Mouse (Mus musculus): ENCODE results near the gene Sv2b. TPM values are rescaled to one million over a fixed set of nuclear protein-coding genes. Genes with fewer than 3 reads are reported as not detected.

Gene Sv2b
- polyA plus RNA-seq, 1 experiment from 2014 or later = 14.0 TPM

GRCm38 (mm10) chr7:75299245-75299644 is 9.8 kb downstream of the Sv2b start:
- no peaks in the 10 kb centered on the region for H3K36me3 ChIP-seq (ENCODE audit: control insufficient read depth, insufficient read depth)
- H3K4me3 ChIP-seq (replicated peaks; ENCODE audit: low read length) = no peak overlapping the region
- no peak overlapping the region for H3K27ac ChIP-seq (ENCODE audit: low read length)
- ATAC-seq = no peak
- H3K27me3 ChIP-seq (replicated peaks; ENCODE audit: control insufficient read depth, insufficient read depth, low read length) = no peaks in the 10 kb centered on the region
- H3K9ac ChIP-seq (replicated peaks; ENCODE audit: low read depth, low read length) = no peak overlapping the region
- peaks cover 11% of the 10 kb centered on the region for H3K4me1 ChIP-seq (replicated peaks; ENCODE audit: control insufficient read depth, insufficient read depth, low read length)
- H3K4me2 ChIP-seq (ENCODE audit: low read length) = no peak overlapping the region
- H3K9me3 ChIP-seq (ENCODE audit: control insufficient read depth, low read length) = no peaks in the 10 kb centered on the region
- WGBS = 87% methylated on average over 4 of the region's 4 CpGs

- ATAC-seq = no peak
- Histone ChIP-seq H3K4me2 (ENCODE audit: low read length) (no peak overlapping the region), H3K36me3 (ENCODE audit: control insufficient read depth, insufficient read depth) (no peaks in the 10 kb centered on the region), H3K27me3 (replicated peaks; ENCODE audit: control insufficient read depth, insufficient read depth, low read length) (no peaks in the 10 kb centered on the region), H3K9me3 (ENCODE audit: control insufficient read depth, low read length) (no peaks in the 10 kb centered on the region), H3K4me3 (replicated peaks; ENCODE audit: low read length) (no peak overlapping the region), H3K27ac (ENCODE audit: low read length) (no peak overlapping the region), H3K4me1 (replicated peaks; ENCODE audit: control insufficient read depth, insufficient read depth, low read length) (peaks cover 11% of the 10 kb centered on the region), H3K9ac (replicated peaks; ENCODE audit: low read depth, low read length) (no peak overlapping the region)
- whole genome bisulfite sequencing = 5% methylated on average over 6 of the region's 6 CpGs
Observed at GRCm38 (mm10) chr7:75296688-75297119, 12.4 kb downstream of the Sv2b start.

- ATAC-seq = peak; percentile 80
- Histone ChIP-seq H3K4me2 (ENCODE audit: low read length) (no peak overlapping the region), H3K4me1 (replicated peaks; ENCODE audit: control insufficient read depth, insufficient read depth, low read length) (peaks cover 11% of the 10 kb centered on the region), H3K4me3 (replicated peaks; ENCODE audit: low read length) (no peak overlapping the region), H3K27ac (ENCODE audit: low read length) (no peak overlapping the region), H3K9me3 (ENCODE audit: control insufficient read depth, low read length) (no peaks in the 10 kb centered on the region), H3K36me3 (ENCODE audit: control insufficient read depth, insufficient read depth) (no peaks in the 10 kb centered on the region), H3K27me3 (replicated peaks; ENCODE audit: control insufficient read depth, insufficient read depth, low read length) (no peaks in the 10 kb centered on the region), H3K9ac (replicated peaks; ENCODE audit: low read depth, low read length) (no peak overlapping the region)
- WGBS = 8% methylated on average over 5 of the region's 5 CpGs
Observed at GRCm38 (mm10) chr7:75295228-75295865, 13.7 kb downstream of the Sv2b start.

GRCm38 (mm10) chr7:75292246-75292645 is 16.8 kb downstream of the Sv2b start:
- WGBS = 21% methylated on average over 3 of the region's 3 CpGs
- Histone ChIP-seq H3K4me1 (replicated peaks; ENCODE audit: control insufficient read depth, insufficient read depth, low read length) (peaks cover 11% of the 10 kb centered on the region), H3K4me2 (ENCODE audit: low read length) (no peak overlapping the region), H3K9ac (replicated peaks; ENCODE audit: low read depth, low read length) (no peak overlapping the region), H3K36me3 (ENCODE audit: control insufficient read depth, insufficient read depth) (no peaks in the 10 kb centered on the region), H3K27me3 (replicated peaks; ENCODE audit: control insufficient read depth, insufficient read depth, low read length) (no peaks in the 10 kb centered on the region), H3K27ac (ENCODE audit: low read length) (no peak overlapping the region), H3K9me3 (ENCODE audit: control insufficient read depth, low read length) (no peaks in the 10 kb centered on the region), H3K4me3 (replicated peaks; ENCODE audit: low read length) (no peak overlapping the region)
- ATAC-seq = no peak

- ATAC-seq = no peak
- H3K9me3 ChIP-seq (ENCODE audit: control insufficient read depth, low read length) = no peaks in the 10 kb centered on the region
- WGBS = 53% methylated on average over 2 of the region's 2 CpGs
- H3K27ac ChIP-seq (ENCODE audit: low read length) = no peak overlapping the region
- no peak overlapping the region for H3K4me3 ChIP-seq (replicated peaks; ENCODE audit: low read length)
- no peak overlapping the region for H3K9ac ChIP-seq (replicated peaks; ENCODE audit: low read depth, low read length)
- no peak overlapping the region for H3K4me2 ChIP-seq (ENCODE audit: low read length)
- peaks cover 9% of the 10 kb centered on the region for H3K4me1 ChIP-seq (replicated peaks; ENCODE audit: control insufficient read depth, insufficient read depth, low read length)
- H3K27me3 ChIP-seq (replicated peaks; ENCODE audit: control insufficient read depth, insufficient read depth, low read length) = no peaks in the 10 kb centered on the region
- H3K36me3 ChIP-seq (ENCODE audit: control insufficient read depth, insufficient read depth) = no peaks in the 10 kb centered on the region
Observed at GRCm38 (mm10) chr7:75290554-75290953, 18.5 kb downstream of the Sv2b start.

- H3K27me3 ChIP-seq (replicated peaks; ENCODE audit: control insufficient read depth, insufficient read depth, low read length) = no peaks in the 10 kb centered on the region
- WGBS = 63% methylated on average over 6 of the region's 6 CpGs
- H3K27ac ChIP-seq (ENCODE audit: low read length) = no peak overlapping the region
- no peaks in the 10 kb centered on the region for H3K36me3 ChIP-seq (ENCODE audit: control insufficient read depth, insufficient read depth)
- no peak overlapping the region for H3K4me2 ChIP-seq (ENCODE audit: low read length)
- ATAC-seq = peak; percentile 28; the same call in 1 of the 2 replicates
- no peaks in the 10 kb centered on the region for H3K4me1 ChIP-seq (replicated peaks; ENCODE audit: control insufficient read depth, insufficient read depth, low read length)
- H3K4me3 ChIP-seq (replicated peaks; ENCODE audit: low read length) = no peak overlapping the region
- H3K9ac ChIP-seq (replicated peaks; ENCODE audit: low read depth, low read length) = no peak overlapping the region
- H3K9me3 ChIP-seq (ENCODE audit: control insufficient read depth, low read length) = no peaks in the 10 kb centered on the region
Observed at GRCm38 (mm10) chr7:75287237-75287636, 21.8 kb downstream of the Sv2b start.

GRCm38 (mm10) chr7:75282951-75283350 is 26.1 kb downstream of the Sv2b start:
- Histone ChIP-seq H3K27ac (ENCODE audit: low read length) (no peak overlapping the region), H3K9me3 (ENCODE audit: control insufficient read depth, low read length) (no peaks in the 10 kb centered on the region), H3K36me3 (ENCODE audit: control insufficient read depth, insufficient read depth) (no peaks in the 10 kb centered on the region), H3K4me1 (replicated peaks; ENCODE audit: control insufficient read depth, insufficient read depth, low read length) (no peaks in the 10 kb centered on the region), H3K4me3 (replicated peaks; ENCODE audit: low read length) (no peak overlapping the region), H3K9ac (replicated peaks; ENCODE audit: low read depth, low read length) (no peak overlapping the region), H3K27me3 (replicated peaks; ENCODE audit: control insufficient read depth, insufficient read depth, low read length) (no peaks in the 10 kb centered on the region), H3K4me2 (ENCODE audit: low read length) (no peak overlapping the region)
- ATAC-seq = no peak
- WGBS = 78% methylated on average over 3 of the region's 3 CpGs

GRCm38 (mm10) chr7:75282080-75282650 is 26.9 kb downstream of the Sv2b start:
- Histone ChIP-seq H3K27ac (ENCODE audit: low read length) (no peak overlapping the region), H3K9me3 (ENCODE audit: control insufficient read depth, low read length) (no peaks in the 10 kb centered on the region), H3K4me3 (replicated peaks; ENCODE audit: low read length) (no peak overlapping the region), H3K27me3 (replicated peaks; ENCODE audit: control insufficient read depth, insufficient read depth, low read length) (no peaks in the 10 kb centered on the region), H3K36me3 (ENCODE audit: control insufficient read depth, insufficient read depth) (no peaks in the 10 kb centered on the region), H3K4me1 (replicated peaks; ENCODE audit: control insufficient read depth, insufficient read depth, low read length) (no peaks in the 10 kb centered on the region), H3K4me2 (ENCODE audit: low read length) (no peak overlapping the region), H3K9ac (replicated peaks; ENCODE audit: low read depth, low read length) (no peak overlapping the region)
- 79% methylated on average over 3 of the region's 3 CpGs for WGBS
- no peak for ATAC-seq

- H3K9ac ChIP-seq (replicated peaks; ENCODE audit: low read depth, low read length) = no peak overlapping the region
- no peak overlapping the region for H3K4me3 ChIP-seq (replicated peaks; ENCODE audit: low read length)
- H3K4me1 ChIP-seq (replicated peaks; ENCODE audit: control insufficient read depth, insufficient read depth, low read length) = no peaks in the 10 kb centered on the region
- WGBS = 92% methylated on average over 4 of the region's 4 CpGs
- ATAC-seq = no peak
- H3K4me2 ChIP-seq (ENCODE audit: low read length) = no peak overlapping the region
- H3K27me3 ChIP-seq (replicated peaks; ENCODE audit: control insufficient read depth, insufficient read depth, low read length) = no peaks in the 10 kb centered on the region
- H3K9me3 ChIP-seq (ENCODE audit: control insufficient read depth, low read length) = no peaks in the 10 kb centered on the region
- H3K27ac ChIP-seq (ENCODE audit: low read length) = no peak overlapping the region
- H3K36me3 ChIP-seq (ENCODE audit: control insufficient read depth, insufficient read depth) = no peaks in the 10 kb centered on the region
Observed at GRCm38 (mm10) chr7:75281106-75281505, 28.0 kb downstream of the Sv2b start.

Data from forebrain, embryonic 16.5 days (tissue).